Mouse (Mus musculus): Measurements from ENCODE around the gene Zfp654. TPM values are rescaled to one million over a fixed set of nuclear protein-coding genes. Genes with fewer than 3 reads are reported as not detected.

The Zfp654 gene
- total RNA-seq (2021) = 1 to 10 TPM; 9.6 to 10.0 TPM
- long read RNA-seq, experiment 1, full-length matches to known transcripts = 6 of 9 reads
- long read RNA-seq, experiment 1, partial matches to known transcripts = 0 of 9 reads
- long read RNA-seq, experiment 1, other reads (novel, unspliced or antisense) = 3 of 9 reads
- long read RNA-seq, experiment 2, full-length matches to known transcripts = 4 of 5 reads
- long read RNA-seq, experiment 2, partial matches to known transcripts = 0 of 5 reads
- long read RNA-seq, experiment 2, other reads (novel, unspliced or antisense) = 1 of 5 reads

DNA sequence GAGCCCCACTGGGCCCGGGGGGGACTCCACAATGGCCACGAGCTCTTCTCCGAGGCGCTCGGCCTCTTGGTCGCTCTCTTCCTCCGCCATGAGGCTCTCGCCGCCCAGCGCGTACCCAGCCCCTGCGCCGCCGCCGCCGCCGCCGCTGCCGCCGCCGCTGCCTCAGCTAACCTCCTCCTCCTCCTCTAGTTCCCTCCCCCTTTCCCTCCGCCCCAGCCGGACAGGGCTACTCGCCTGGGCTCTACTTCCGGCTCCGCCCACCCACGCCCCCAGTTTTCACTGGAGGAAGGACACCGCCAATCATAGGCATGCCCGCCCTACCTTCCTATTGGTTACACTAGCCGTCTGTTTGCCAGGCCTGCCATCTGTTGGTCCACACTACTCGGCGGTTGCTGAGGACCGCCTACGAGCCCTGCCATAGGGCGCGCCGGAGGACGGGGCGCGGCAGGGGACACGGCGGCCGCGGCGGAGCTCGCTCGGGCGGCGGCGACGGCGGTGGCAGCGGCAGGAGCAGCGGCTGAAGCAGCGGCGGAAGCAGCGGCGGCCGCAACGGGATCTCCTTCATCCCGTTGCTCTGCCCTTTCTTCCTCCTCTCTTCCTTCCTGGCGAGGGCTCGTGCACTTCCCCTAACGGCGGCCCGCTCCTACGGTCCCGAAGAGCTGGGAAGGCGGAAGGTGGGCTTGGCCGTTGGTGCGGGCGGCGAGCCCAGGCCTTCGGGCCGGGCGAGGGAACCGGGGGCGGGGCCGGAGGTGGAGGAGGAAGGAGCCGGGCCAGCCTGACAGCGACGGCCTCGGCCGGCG is at the start of gene Zfp654, which contains the start of gene Cggbp1:
Gene Zfp654, minus strand, starts transcription at position 90 of the 800 bp plus-strand sequence.
Gene Cggbp1, plus strand, starts transcription at position 434 of the 800 bp plus-strand sequence.
- peak; percentile 99 to 100 for DNase-seq
- intact Hi-C loops (cut with DNase I) = loop anchor here (1.0 to 5.0 kb wide), 2 partner anchors 22 to 79 kb away; partner anchors contain the start of gene 4930453N24Rik

DNA sequence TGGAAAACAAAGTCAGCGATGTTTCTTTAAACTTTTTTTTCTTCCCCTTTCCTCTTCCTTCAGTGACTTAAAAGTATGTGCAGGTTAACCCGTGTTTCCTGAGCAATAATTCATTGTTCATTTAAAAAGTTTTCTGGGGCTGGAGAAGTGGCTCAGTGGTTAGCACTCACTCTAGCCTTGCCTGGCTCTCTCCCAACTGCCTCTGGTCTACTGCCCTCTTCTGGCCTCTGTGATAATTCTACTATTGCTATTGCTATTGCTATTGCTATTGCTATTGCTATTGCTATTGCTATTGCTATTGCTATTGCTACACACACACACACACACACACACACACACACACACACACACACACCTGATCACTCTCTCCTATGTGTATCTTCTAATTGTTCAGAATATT is 47.6 kb upstream of the Zfp654 start:
- peak in 1 of 2 experiments; percentile 23 for DNase-seq
- intact Hi-C loops (cut with DNase I) = loop anchor here (5.0 kb wide), 1 partner anchor 142 kb away; no protein-coding TSS in a partner anchor

GRCm38 (mm10) chr16:64889496-64889895 is 38.0 kb upstream of the Zfp654 start:
- intact Hi-C loops (cut with DNase I) = no loop called here
- no peak for DNase-seq

DNA sequence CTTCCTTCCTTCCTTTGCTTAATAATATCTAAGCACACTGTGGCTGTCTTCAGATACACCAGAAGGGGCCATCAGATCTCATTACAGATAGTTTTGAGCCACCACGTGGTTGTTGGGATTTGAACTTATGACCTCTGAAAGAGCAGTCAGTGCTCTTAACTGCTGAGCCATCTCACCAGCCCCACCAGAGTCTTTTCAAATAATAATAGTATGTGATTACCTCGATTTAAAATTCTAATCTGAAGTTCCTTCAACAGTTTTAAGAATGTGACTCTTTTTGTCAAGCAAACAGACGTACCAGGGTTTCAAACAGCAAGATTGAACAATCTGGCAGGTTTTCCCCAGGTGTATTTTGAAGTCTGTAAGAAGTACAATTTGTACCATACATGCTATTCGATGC is 34.1 kb upstream of the Zfp654 start:
- no peak for DNase-seq
- intact Hi-C loops (cut with DNase I) = no loop called here

- DNase-seq = no peak
- intact Hi-C loops (cut with DNase I) = no loop called here
Observed at GRCm38 (mm10) chr16:64885142-64885541, 33.7 kb upstream of the Zfp654 start.

DNA sequence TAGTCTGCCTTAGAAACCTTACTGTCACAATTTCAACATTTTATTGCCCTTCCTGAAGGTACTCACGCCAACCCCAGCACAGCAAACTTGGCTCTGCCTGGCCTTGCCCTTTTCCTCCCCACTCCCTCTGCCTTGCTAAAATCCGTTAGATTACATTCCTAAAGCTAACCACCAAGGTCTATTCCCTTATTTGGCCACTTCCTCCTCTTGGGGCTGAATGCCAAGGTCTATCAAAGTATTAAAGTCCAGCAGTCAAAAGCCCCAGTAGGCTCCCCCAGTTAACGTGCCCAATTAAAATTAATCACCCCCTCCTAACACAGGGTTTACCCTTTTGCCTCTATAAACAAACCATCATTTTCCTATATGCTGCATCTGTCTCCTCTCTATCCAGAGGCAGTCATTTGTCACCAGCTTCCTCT is 33.0 kb upstream of the Zfp654 start:
- intact Hi-C loops (cut with DNase I) = no loop called here
- DNase-seq = no peak

GRCm38 (mm10) chr16:64883896-64884295 is 32.4 kb upstream of the Zfp654 start:
- no peak for DNase-seq
- intact Hi-C loops (cut with DNase I) = no loop called here

GRCm38 (mm10) chr16:64881442-64881841 is 30.0 kb upstream of the Zfp654 start:
- no peak for DNase-seq
- intact Hi-C loops (cut with DNase I) = no loop called here

DNA sequence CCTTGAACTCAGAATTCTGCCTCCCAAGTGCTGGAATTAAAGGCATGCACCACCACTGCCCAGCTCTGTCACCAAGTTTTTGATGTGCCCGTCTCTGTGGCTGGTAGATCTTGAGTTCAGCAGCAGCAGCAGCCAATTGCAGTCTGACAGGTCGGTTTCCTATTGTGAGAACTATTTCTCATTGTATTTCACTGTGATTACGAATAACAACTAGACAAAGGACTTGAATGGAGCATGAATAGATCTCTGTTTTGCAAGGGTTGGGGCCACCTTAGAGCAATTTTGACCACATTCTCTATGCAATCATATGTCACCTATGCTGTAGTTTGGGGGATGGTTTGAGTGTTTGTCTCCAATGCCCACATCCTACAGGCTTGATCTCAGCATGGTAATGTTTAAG is 29.5 kb upstream of the Zfp654 start:
- intact Hi-C loops (cut with DNase I) = no loop called here
- no peak for DNase-seq

DNA sequence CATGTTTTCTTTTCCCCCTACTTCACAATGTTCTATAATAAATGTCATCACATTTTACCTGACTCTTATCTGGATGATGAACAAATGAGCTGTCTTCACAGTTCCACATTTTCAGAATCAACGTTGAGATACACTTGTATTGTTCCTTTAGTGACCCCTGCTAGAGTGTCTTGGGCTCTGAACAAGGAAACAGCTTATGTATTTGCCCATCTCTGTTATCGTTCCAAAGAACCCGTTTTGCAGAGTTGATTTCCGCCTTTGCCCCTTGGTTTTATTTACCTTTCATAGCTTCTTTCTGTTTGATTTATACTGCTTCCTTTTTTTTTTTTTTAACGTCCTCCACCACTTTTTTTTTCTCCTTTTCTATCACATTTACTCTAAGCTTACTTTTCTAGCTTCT is 28.3 kb upstream of the Zfp654 start:
- intact Hi-C loops (cut with DNase I) = no loop called here
- DNase-seq = no peak

DNA sequence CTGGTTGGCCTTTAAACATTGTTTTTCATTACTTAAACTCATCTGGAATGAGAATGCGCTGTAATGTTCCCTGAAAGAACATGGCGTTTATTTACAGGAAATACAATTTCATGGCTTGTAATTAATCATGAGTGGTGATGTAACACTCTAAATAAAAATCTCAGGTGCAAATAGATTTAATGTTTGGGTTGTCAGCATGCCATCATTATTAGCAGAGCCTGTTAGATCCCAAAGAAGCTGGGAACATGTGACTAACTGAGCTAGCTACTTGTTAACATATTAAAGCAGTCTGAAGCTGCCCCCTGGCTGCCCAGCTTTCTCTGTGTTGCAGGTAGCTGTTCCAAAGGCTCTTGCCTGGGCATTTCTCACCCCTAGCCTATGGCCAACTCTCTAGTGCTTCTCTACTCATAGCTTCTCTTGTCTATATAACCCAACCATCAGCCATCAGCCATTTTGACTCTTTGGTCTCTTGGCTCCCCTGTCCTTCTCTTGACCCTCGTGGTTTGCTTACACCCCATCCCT is 27.2 kb upstream of the Zfp654 start:
- intact Hi-C loops (cut with DNase I) = no loop called here
- DNase-seq = no peak

- no peak for DNase-seq
- intact Hi-C loops (cut with DNase I) = no loop called here
Observed at GRCm38 (mm10) chr16:64877314-64877713, 25.9 kb upstream of the Zfp654 start.

- no peak for DNase-seq
- intact Hi-C loops (cut with DNase I) = no loop called here
Observed at GRCm38 (mm10) chr16:64876631-64877265, 25.3 kb upstream of the Zfp654 start.

DNA sequence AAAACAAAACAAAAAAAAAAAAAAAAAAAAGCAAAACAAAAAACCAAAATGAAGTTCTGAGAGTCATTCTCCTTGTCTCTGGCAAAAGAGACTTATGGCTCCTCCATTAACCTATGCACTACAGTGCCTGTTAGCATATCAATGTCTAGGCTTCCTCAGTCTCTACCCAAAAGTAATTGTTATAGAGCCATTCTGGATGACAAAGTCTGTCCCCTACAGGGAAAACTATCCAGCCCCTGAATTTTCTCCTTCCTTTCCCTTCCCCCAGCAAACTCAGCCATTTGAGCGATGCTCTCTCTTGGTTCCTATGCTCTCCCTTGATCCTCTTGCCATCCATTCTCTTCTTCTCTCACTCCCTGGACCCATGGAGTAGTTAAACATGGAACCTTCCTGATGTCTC is 24.4 kb upstream of the Zfp654 start:
- no peak for DNase-seq
- intact Hi-C loops (cut with DNase I) = no loop called here

DNA sequence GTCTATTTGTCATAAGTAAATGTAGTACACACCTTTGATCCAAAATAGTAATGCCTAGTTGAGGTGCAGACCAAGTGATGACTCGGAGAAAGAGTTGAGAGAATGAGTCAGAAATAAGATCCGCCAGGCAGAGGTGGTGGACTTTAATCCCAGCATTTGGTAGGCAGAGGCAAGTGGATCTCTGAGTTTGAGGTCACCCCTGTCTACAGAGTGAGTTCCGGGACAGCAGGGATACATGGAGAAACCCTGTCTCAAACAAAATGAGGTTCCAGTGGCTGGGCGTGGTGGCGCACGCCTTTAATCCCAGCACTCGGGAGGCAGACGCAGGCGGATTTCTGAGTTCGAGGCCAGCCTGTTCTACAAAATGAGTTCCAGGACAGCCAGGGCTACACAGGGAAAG is 23.9 kb upstream of the Zfp654 start:
- intact Hi-C loops (cut with DNase I) = no loop called here
- no peak for DNase-seq

GRCm38 (mm10) chr16:64873416-64874305 is 22.2 kb upstream of the Zfp654 start:
- intact Hi-C loops (cut with DNase I) = loop anchor here (1.0 to 5.0 kb wide), 2 partner anchors 21 to 101 kb away; partner anchors contain the start of gene 4930453N24Rik
- peak; percentile 63 to 68 for DNase-seq

GRCm38 (mm10) chr16:64872841-64873240 is 21.4 kb upstream of the Zfp654 start:
- intact Hi-C loops (cut with DNase I) = loop anchor here (1.0 to 5.0 kb wide), 2 partner anchors 21 to 101 kb away; partner anchors contain the start of gene 4930453N24Rik
- no peak for DNase-seq

DNA sequence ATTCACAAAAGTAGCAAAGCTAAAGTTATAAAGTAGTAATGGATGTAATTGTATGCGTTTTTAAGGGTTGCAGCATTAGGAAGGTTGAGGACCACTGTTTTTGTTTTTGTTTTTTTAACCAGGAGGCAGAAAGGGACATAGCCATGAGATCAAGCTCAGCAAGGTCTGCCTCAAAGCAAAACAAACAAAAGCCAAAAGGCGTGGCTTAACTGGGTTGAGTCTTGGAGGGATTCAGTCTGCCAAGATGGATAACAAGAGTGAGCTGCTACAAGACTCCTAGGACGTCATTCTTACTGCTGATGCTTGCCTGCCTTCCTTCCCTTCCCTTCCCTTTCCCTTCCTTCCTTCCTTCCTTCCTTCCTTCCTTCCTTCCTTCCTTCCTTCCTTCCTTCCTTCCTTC is 20.8 kb upstream of the Zfp654 start:
- DNase-seq = peak in 1 of 2 experiments; percentile 24
- intact Hi-C loops (cut with DNase I) = loop anchor here (5.0 kb wide), 1 partner anchor 100 kb away; the partner anchor contains the start of gene 4930453N24Rik

DNA sequence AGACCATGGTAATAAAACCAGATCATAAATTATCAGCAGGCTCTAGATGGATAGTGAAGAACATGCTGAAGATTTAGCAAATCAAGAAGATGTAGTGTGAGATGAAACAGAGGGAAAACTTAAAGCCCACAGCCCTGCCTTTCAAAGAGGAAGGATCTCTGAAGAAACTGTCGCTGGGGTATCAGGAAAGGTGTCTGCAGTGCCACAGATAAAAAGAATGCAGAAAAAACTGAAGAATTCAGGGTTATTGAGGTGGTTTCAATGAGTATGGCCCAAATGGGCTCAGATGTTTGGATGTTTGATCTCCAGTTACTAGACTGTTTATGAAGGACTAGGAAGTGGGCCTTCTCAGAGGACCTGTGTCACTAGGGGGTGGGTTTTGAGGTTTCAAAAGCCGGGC is 18.2 kb upstream of the Zfp654 start:
- DNase-seq = no peak
- intact Hi-C loops (cut with DNase I) = loop anchor here (5.0 kb wide), 1 partner anchor 97 kb away; the partner anchor contains the start of gene 4930453N24Rik

DNA sequence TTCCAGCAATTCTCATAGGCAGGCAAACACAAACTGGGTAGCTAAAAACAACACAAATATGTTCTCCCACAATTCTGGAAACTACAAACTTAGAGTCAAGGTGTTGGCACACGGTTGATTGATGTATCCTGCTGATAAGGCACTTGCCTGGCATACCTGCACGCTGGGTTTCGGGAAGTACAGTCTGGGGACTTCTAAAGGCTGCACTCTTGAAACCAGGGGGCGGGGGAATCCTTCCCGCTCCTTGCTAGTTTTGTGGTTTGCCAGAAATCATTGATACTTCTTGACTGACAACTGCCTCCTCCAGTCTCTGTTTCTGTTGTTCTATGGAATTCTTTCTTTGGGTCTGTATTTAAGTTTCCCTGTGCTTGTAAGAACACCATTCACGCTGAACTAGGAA is 17.2 kb upstream of the Zfp654 start:
- no peak for DNase-seq
- intact Hi-C loops (cut with DNase I) = no loop called here

Measured in heart, postnatal 14 days (tissue).